Mouse (Mus musculus): ENCODE data around the gene Atg2b. TPM values are rescaled to one million over a fixed set of nuclear protein-coding genes. Genes with fewer than 3 reads are reported as not detected.

Atg2b gene
- total and polyA plus RNA-seq, 2 experiments from 2014 or later = 9.1 to 43.5 TPM

- WGBS = 70% methylated on average over 3 of the region's 3 CpGs
- no peaks in the 10 kb centered on the region for H3K9me3 ChIP-seq (ENCODE audit: low read length)
Observed at GRCm38 (mm10) chr12:105571867-105572266, 113.1 kb downstream of the Atg2b start.

More at GRCm38 (mm10) chr12:105571867-105572266, 113.1 kb downstream of the Atg2b start:
- Histone ChIP-seq H3K27me3 (ENCODE audit: insufficient read depth, low read length) (no peaks in the 10 kb centered on the region), H3K9ac (replicated peaks; ENCODE audit: low read length, poor library complexity, severe bottlenecking) (no peak overlapping the region), H3K4me3 (ENCODE audit: low read depth, low read length) (no peak overlapping the region), H3K4me2 (ENCODE audit: low read depth, low read length, poor library complexity, severe bottlenecking) (no peak overlapping the region), H3K36me3 (ENCODE audit: insufficient read depth, low read length) (no peaks in the 10 kb centered on the region), H3K4me1 (ENCODE audit: insufficient read depth, low read length) (no peaks in the 10 kb centered on the region), H3K27ac (ENCODE audit: low read depth, low read length) (no peak overlapping the region)
- ATAC-seq (ENCODE audit: low FRiP score) (no peak), DNase-seq (ENCODE audit: low spot score) (no peak)
- no peak for TF ChIP-seq CTCF (IDR thresholded peaks at IDR 0.05)

Other genes with a start within 250 kb of the Atg2b start
- gene D430019H16Rik, start 231.4 kb downstream of the Atg2b start, total RNA-seq (2014; rRNA removed) = 176 and 186 TPM in 2 replicates
- 10.9 and 13.1 TPM in 2 replicates for gene D430019H16Rik, start 231.4 kb downstream of the Atg2b start, polyA plus RNA-seq (2015; fragmentation: Nextera tagmentation; extraction: Ambion mirVana)
- gene Bdkrb2, start 122.0 kb downstream of the Atg2b start, total RNA-seq (2014; rRNA removed) = 1.6 and 2.9 TPM in 2 replicates
- gene Bdkrb2, start 122.0 kb downstream of the Atg2b start, polyA plus RNA-seq (2015; fragmentation: Nextera tagmentation; extraction: Ambion mirVana) = 0.64 and 0.97 TPM in 2 replicates
- 0.22 and 0.24 TPM in 2 replicates for gene Bdkrb1, start 82.1 kb downstream of the Atg2b start, total RNA-seq (2014; rRNA removed)
- gene Bdkrb1, start 82.1 kb downstream of the Atg2b start, polyA plus RNA-seq (2015; fragmentation: Nextera tagmentation; extraction: Ambion mirVana) = 0.19 and 0.25 TPM in 2 replicates
- gene Gskip, start 382 bp downstream of the Atg2b start, total RNA-seq (2014; rRNA removed) = 16.0 and 18.1 TPM in 2 replicates
- 22.5 TPM in 2 replicates for gene Gskip, start 382 bp downstream of the Atg2b start, polyA plus RNA-seq (2015; fragmentation: Nextera tagmentation; extraction: Ambion mirVana)
- gene Ak7, start 20.8 kb upstream of the Atg2b start, total RNA-seq (2014; rRNA removed) = 1.6 and 2.2 TPM in 2 replicates
- 1.4 and 1.5 TPM in 2 replicates for gene Ak7, start 20.8 kb upstream of the Atg2b start, polyA plus RNA-seq (2015; fragmentation: Nextera tagmentation; extraction: Ambion mirVana)
- 72.7 and 155 TPM in 2 replicates for gene Papola, start 99.5 kb upstream of the Atg2b start, total RNA-seq (2014; rRNA removed)
- gene Papola, start 99.5 kb upstream of the Atg2b start, polyA plus RNA-seq (2015; fragmentation: Nextera tagmentation; extraction: Ambion mirVana) = 104 and 116 TPM in 2 replicates